Mouse (Mus musculus): Measurements from ENCODE around the gene E2f2. TPM values are rescaled to one million over a fixed set of nuclear protein-coding genes. Genes with fewer than 3 reads are reported as not detected.

The E2f2 gene
- polyA plus RNA-seq, 1 experiment from 2014 or later, result 3.2 TPM

DNA sequence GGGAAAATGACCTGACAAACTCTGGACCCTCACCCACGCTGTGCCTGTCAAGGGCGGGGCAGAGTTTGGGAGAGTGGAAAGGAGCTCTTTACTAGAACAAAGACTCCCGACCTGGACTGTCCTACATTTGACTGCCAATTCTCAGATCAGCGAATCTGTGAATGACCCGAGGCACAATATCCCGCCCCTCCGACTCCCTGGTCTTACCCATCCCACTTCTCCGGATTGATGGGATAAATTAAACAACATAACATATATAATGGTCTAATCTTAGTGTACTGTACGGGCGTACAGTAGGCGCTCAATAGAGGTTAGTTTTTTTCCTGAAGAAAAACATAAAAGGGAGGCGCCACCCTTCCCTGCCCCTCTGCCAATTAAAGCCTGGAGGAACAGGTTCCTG lies 739 bp upstream of the E2f2 start:
- peaks cover 12% of the 10 kb centered on the region; the same call in 1 of the 2 replicates for H3K4me1 ChIP-seq (replicated peaks; ENCODE audit: insufficient read depth, low read length)
- TF ChIP-seq CTCF (IDR thresholded peaks at IDR 0.05; ENCODE audit: low read depth), result no peak
- WGBS, result 20% methylated on average over 12 of the region's 12 CpGs

DNA sequence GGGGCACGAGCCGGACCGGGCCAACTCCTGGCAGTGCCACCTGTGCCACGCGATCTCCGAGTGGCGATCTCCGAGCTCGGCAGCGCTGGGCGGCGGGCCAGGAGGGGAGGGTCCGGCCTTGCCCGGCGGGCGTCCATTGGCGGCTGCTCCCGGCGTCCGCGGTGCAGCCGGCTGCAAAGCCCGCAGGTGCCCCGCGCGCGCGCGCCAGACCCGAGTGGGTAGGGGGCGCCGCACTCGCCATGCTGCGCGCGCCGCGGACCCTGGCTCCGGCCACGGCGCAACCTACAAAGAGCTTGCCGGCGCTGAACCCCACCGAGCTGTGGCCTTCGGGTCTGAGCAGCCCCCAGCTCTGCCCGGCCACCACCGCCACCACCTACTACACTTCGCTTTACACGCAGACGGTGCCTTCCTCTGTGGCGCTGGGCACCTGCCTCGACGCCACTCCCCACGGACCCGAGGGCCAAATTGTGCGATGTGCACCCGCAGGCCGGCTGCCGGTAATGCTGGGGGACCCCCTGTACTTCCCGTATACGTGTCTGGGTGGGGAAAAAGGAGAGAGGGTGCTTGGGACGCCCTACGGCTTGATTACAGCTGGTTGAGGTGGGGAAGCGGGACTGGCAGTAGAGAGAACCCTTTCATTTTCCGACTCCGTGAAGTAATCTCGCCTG lies 482 bp downstream of the E2f2 start:
- peak overlapping the region; percentile 9; the same call in 1 of the 2 replicates for H3K27ac ChIP-seq
- under 1% methylated on average over 60 of the region's 67 CpGs for WGBS
- DNase-seq (ENCODE audit: low spot score) (peak; percentile 54), ATAC-seq (replicated peaks; ENCODE audit: low FRiP score, low read depth) (peak; percentile 30; the same call in 1 of the 2 replicates)
- peaks cover 12% of the 10 kb centered on the region; the same call in 1 of the 2 replicates for H3K4me1 ChIP-seq (replicated peaks; ENCODE audit: insufficient read depth, low read length)
- no peaks in the 10 kb centered on the region for H3K27me3 ChIP-seq (ENCODE audit: insufficient read depth, low read length)
- H3K9ac ChIP-seq (ENCODE audit: low read depth, low read length), result peak overlapping the region; percentile 69
- H3K4me2 ChIP-seq (ENCODE audit: low read length), result peak overlapping the region; percentile 96
- no peaks in the 10 kb centered on the region for H3K9me3 ChIP-seq (replicated peaks; ENCODE audit: low read length)
- TF ChIP-seq CTCF (IDR thresholded peaks at IDR 0.05; ENCODE audit: low read depth), result no peak
- peak overlapping the region; percentile 71 for H3K4me3 ChIP-seq (replicated peaks; ENCODE audit: low read depth, low read length)
- H3K36me3 ChIP-seq (ENCODE audit: insufficient read depth, low read length), result no peaks in the 10 kb centered on the region

More for the DNA sequence above, 739 bp upstream of the E2f2 start:
- Histone ChIP-seq H3K9me3 (replicated peaks; ENCODE audit: low read length) (no peaks in the 10 kb centered on the region), H3K4me2 (ENCODE audit: low read length) (peak overlapping the region; percentile 96), H3K27ac (no peak overlapping the region), H3K9ac (ENCODE audit: low read depth, low read length) (peak overlapping the region; percentile 15; the same call in 1 of the 2 replicates), H3K36me3 (ENCODE audit: insufficient read depth, low read length) (no peaks in the 10 kb centered on the region), H3K27me3 (ENCODE audit: insufficient read depth, low read length) (no peaks in the 10 kb centered on the region), H3K4me3 (replicated peaks; ENCODE audit: low read depth, low read length) (peak overlapping the region; percentile 71)
- DNase-seq (ENCODE audit: low spot score), result peak; percentile 20
- ATAC-seq (replicated peaks; ENCODE audit: low FRiP score, low read depth), result no peak

DNA sequence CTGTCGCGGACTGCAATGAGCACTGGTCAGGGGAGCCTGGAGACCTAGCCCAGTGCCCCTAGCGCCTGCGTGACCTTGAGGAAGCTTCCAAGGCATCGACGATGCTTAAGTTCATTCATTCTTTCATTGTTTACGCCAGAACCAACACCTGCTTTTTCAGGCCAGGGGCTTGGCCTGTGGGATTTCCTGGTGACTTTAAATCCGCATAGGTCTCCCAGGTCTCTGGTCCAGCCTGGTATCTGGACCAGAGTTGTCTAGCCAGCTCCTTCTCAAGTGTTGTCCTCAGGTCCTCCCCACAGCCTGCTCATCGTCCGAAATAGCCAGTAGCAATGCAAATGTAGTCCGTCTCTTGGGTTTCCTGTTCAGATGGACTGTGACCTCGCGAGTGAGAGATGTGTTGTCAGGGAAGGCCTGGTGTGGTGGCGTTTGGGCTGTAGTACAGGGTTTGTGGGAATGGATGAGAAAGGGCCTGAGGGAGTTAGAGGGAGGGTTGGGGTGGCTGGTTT lies 1.1 kb downstream of the E2f2 start:
- Histone ChIP-seq H3K9me3 (replicated peaks; ENCODE audit: low read length) (no peaks in the 10 kb centered on the region), H3K4me2 (ENCODE audit: low read length) (peak overlapping the region; percentile 96), H3K4me1 (replicated peaks; ENCODE audit: insufficient read depth, low read length) (peaks cover 12% of the 10 kb centered on the region; the same call in 1 of the 2 replicates), H3K36me3 (ENCODE audit: insufficient read depth, low read length) (no peaks in the 10 kb centered on the region), H3K9ac (ENCODE audit: low read depth, low read length) (peak overlapping the region; percentile 69), H3K4me3 (replicated peaks; ENCODE audit: low read depth, low read length) (peak overlapping the region; percentile 71), H3K27ac (no peak overlapping the region), H3K27me3 (ENCODE audit: insufficient read depth, low read length) (no peaks in the 10 kb centered on the region)
- 3% methylated on average over 14 of the region's 14 CpGs for WGBS
- TF ChIP-seq CTCF (IDR thresholded peaks at IDR 0.05; ENCODE audit: low read depth), result no peak
- 0 out of 2 replicates have a peak, but pooled peaks have one; percentile 22 for ATAC-seq (replicated peaks; ENCODE audit: low FRiP score, low read depth)
- peak; percentile 48 for DNase-seq (ENCODE audit: low spot score)

DNA sequence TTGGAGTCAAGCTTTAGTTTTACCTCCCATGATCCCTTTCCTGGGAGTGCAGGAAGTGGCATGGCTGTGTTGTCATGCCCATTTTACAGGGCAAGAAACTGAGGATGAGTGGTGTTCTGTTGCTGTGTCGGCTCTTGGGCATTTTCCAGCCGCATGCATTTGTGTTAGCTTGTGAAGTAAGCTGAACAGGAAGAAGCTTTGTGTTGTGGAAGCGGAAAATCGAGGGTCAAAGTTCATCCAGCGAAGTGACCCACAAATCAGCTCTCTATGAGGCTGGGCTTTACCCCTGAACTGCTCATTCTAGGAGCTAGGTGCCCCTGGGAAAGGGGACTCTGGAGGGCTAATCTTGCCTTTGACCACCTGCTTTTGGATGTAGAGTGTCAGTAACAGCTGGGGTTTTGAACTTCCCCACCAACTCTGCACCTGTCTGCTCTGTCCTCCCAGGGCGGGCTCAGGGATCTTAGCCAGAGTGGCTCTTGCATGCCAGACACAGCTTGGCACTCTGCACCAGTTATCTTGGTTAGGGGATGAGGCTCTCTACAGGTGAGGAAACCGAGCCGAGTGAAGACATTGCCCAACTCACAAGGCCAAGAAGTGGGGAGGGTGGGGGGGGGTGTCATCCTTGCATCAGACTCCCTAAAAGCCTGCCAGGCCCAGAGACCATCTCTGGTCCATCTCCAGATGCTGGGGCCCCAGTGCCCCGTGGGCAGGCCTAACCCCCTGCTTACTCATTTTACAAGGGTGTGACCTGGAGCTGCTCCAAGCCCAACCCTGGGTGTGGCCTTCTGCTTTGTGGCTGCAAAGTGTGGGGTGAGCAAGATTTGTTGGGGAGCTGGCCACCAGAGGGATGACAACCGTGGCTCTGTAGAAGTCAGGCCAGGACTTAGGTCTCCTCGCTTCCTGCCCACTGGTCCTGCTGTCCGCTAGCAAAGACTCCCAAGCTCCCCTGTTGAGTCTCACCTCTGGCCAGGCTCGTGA lies 2.3 kb downstream of the E2f2 start:
- H3K4me3 ChIP-seq (replicated peaks; ENCODE audit: low read depth, low read length), result no peak overlapping the region

DNA sequence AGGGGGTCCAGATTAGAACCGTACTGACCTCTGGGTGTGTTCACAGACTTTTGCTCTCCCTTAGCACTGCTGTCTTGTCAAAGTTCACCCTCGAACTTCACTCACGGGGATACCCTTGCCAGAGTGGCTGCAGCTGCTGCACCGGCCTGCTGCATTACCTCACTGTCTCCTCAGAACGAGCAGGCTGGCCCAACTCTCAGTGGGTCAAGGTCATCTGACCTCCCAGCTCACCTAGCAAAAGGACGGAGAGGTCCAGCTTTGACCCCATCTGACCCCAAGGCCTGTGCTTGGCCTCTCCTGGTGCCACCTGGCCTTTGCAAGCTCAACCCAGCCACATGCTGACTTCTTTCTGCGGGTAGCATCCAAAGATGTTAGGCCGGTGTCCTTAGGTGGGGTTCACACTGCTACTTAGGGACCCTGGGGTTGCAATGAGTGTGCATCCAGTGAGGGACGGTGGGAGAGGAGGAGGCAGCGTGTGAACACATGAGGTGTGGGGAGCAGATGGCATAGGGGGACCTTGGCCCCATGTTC lies 3.9 kb downstream of the E2f2 start:
- 74% methylated on average over 10 of the region's 10 CpGs for WGBS
- Histone ChIP-seq H3K4me2 (ENCODE audit: low read length) (no peak overlapping the region), H3K36me3 (ENCODE audit: insufficient read depth, low read length) (no peaks in the 10 kb centered on the region), H3K4me3 (replicated peaks; ENCODE audit: low read depth, low read length) (no peak overlapping the region), H3K4me1 (replicated peaks; ENCODE audit: insufficient read depth, low read length) (peaks cover 12% of the 10 kb centered on the region), H3K27me3 (ENCODE audit: insufficient read depth, low read length) (no peaks in the 10 kb centered on the region), H3K9me3 (replicated peaks; ENCODE audit: low read length) (no peaks in the 10 kb centered on the region), H3K9ac (ENCODE audit: low read depth, low read length) (no peak overlapping the region), H3K27ac (no peak overlapping the region)
- DNase-seq (ENCODE audit: low spot score), result no peak
- TF ChIP-seq CTCF (IDR thresholded peaks at IDR 0.05; ENCODE audit: low read depth), result no peak
- ATAC-seq (replicated peaks; ENCODE audit: low FRiP score, low read depth), result no peak

More for the DNA sequence above, 2.3 kb downstream of the E2f2 start:
- no peak overlapping the region for H3K27ac ChIP-seq
- DNase-seq (ENCODE audit: low spot score) (no peak), ATAC-seq (replicated peaks; ENCODE audit: low FRiP score, low read depth) (no peak)
- 0 out of 2 replicates have a peak overlapping the region, but pooled peaks have one; percentile 96 for H3K4me2 ChIP-seq (ENCODE audit: low read length)
- H3K4me1 ChIP-seq (replicated peaks; ENCODE audit: insufficient read depth, low read length), result peaks cover 12% of the 10 kb centered on the region
- no peak for TF ChIP-seq CTCF (IDR thresholded peaks at IDR 0.05; ENCODE audit: low read depth)
- no peaks in the 10 kb centered on the region for H3K27me3 ChIP-seq (ENCODE audit: insufficient read depth, low read length)
- H3K36me3 ChIP-seq (ENCODE audit: insufficient read depth, low read length), result no peaks in the 10 kb centered on the region
- no peaks in the 10 kb centered on the region for H3K9me3 ChIP-seq (replicated peaks; ENCODE audit: low read length)
- H3K9ac ChIP-seq (ENCODE audit: low read depth, low read length), result no peak overlapping the region
- WGBS, result 64% methylated on average over 13 of the region's 13 CpGs

DNA sequence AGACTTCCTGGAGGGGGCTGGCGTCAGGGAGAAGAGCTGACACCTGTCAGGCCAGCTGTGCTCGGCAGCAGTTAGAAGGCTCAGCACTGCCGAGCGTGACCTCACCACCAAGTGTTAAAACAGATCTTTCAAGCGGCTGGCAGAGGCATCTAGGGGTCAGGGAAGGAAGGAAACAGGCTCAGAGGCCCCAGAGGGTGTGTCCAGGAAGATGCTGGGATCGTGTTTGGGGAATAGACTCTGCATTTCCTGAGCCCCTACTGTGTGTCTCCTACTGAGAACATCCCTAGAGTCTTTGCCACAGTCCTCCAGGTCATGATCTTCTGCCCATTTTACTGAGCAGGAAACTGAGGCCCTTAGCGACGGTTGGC lies 5.0 kb downstream of the E2f2 start:
- ATAC-seq (replicated peaks; ENCODE audit: low FRiP score, low read depth), result no peak
- H3K4me1 ChIP-seq (replicated peaks; ENCODE audit: insufficient read depth, low read length), result peaks cover 12% of the 10 kb centered on the region

More for the DNA sequence above, 5.0 kb downstream of the E2f2 start:
- no peak overlapping the region for H3K4me3 ChIP-seq (replicated peaks; ENCODE audit: low read depth, low read length)
- H3K36me3 ChIP-seq (ENCODE audit: insufficient read depth, low read length), result no peaks in the 10 kb centered on the region
- peak; percentile 56 for DNase-seq (ENCODE audit: low spot score)
- H3K9ac ChIP-seq (ENCODE audit: low read depth, low read length), result no peak overlapping the region
- TF ChIP-seq CTCF (IDR thresholded peaks at IDR 0.05; ENCODE audit: low read depth), result no peak
- peak overlapping the region; percentile 62; the same call in 1 of the 2 replicates for H3K27ac ChIP-seq
- 39% methylated on average over 8 of the region's 8 CpGs for WGBS
- no peaks in the 10 kb centered on the region for H3K27me3 ChIP-seq (ENCODE audit: insufficient read depth, low read length)
- H3K4me2 ChIP-seq (ENCODE audit: low read length), result no peak overlapping the region
- H3K9me3 ChIP-seq (replicated peaks; ENCODE audit: low read length), result no peaks in the 10 kb centered on the region
